Mouse (Mus musculus): ENCODE measurements around the gene Zbtb16. TPM values are rescaled to one million over a fixed set of nuclear protein-coding genes. Genes with fewer than 3 reads are reported as not detected.

Gene Zbtb16
- total and polyA plus RNA-seq, 2 experiments from 2014 or later = 6.8 to 13.5 TPM

GRCm38 (mm10) chr9:48806591-48806990, 29.4 kb downstream of the Zbtb16 start:
- H3K27me3 ChIP-seq (ENCODE audit: insufficient read depth, low read length) = no peaks in the 10 kb centered on the region
- no peaks in the 10 kb centered on the region for H3K9me3 ChIP-seq (ENCODE audit: low read length)
- WGBS = 74% methylated on average over 6 of the region's 6 CpGs
- no peak overlapping the region for H3K27ac ChIP-seq
- DNase-seq (ENCODE audit: low spot score) (no peak), ATAC-seq (no peak)
- H3K9ac ChIP-seq (replicated peaks; ENCODE audit: low read length) = no peak overlapping the region
- TF ChIP-seq CTCF (IDR thresholded peaks at IDR 0.05; ENCODE audit: low read depth) = no peak
- no peaks in the 10 kb centered on the region for H3K36me3 ChIP-seq (ENCODE audit: insufficient read depth, low read length)
- H3K4me1 ChIP-seq (ENCODE audit: insufficient read depth, low read length) = no peaks in the 10 kb centered on the region
- H3K4me3 ChIP-seq (ENCODE audit: low read length) = no peak overlapping the region
- H3K4me2 ChIP-seq (ENCODE audit: low read depth, low read length) = no peak overlapping the region

- H3K4me1 ChIP-seq (ENCODE audit: insufficient read depth, low read length) = no peaks in the 10 kb centered on the region
- H3K4me2 ChIP-seq (ENCODE audit: low read depth, low read length) = no peak overlapping the region
- ATAC-seq (no peak), DNase-seq (ENCODE audit: low spot score) (no peak)
- no peak overlapping the region for H3K9ac ChIP-seq (replicated peaks; ENCODE audit: low read length)
- H3K27me3 ChIP-seq (ENCODE audit: insufficient read depth, low read length) = no peaks in the 10 kb centered on the region
- 85% methylated on average over 8 of the region's 8 CpGs for WGBS
- H3K9me3 ChIP-seq (ENCODE audit: low read length) = no peaks in the 10 kb centered on the region
- no peaks in the 10 kb centered on the region for H3K36me3 ChIP-seq (ENCODE audit: insufficient read depth, low read length)
- no peak for TF ChIP-seq CTCF (IDR thresholded peaks at IDR 0.05; ENCODE audit: low read depth)
- no peak overlapping the region for H3K27ac ChIP-seq
- no peak overlapping the region for H3K4me3 ChIP-seq (ENCODE audit: low read length)
Observed at GRCm38 (mm10) chr9:48805850-48806249, 30.2 kb downstream of the Zbtb16 start.

GRCm38 (mm10) chr9:48804509-48804908, 31.5 kb downstream of the Zbtb16 start:
- ATAC-seq = no peak
- 80% methylated on average over 6 of the region's 6 CpGs for WGBS
- H3K27ac ChIP-seq = no peak overlapping the region
- H3K36me3 ChIP-seq (ENCODE audit: insufficient read depth, low read length) = no peaks in the 10 kb centered on the region
- H3K9ac ChIP-seq (replicated peaks; ENCODE audit: low read length) = no peak overlapping the region
- DNase-seq (ENCODE audit: low spot score) = no peak
- H3K9me3 ChIP-seq (ENCODE audit: low read length) = no peaks in the 10 kb centered on the region
- H3K4me3 ChIP-seq (ENCODE audit: low read length) = no peak overlapping the region
- no peak for TF ChIP-seq CTCF (IDR thresholded peaks at IDR 0.05; ENCODE audit: low read depth)
- H3K4me2 ChIP-seq (ENCODE audit: low read depth, low read length) = no peak overlapping the region
- H3K27me3 ChIP-seq (ENCODE audit: insufficient read depth, low read length) = no peaks in the 10 kb centered on the region
- H3K4me1 ChIP-seq (ENCODE audit: insufficient read depth, low read length) = no peaks in the 10 kb centered on the region

GRCm38 (mm10) chr9:48803460-48804240, 32.4 kb downstream of the Zbtb16 start:
- 95% methylated on average over 27 of the region's 27 CpGs for whole genome bisulfite sequencing
- Histone ChIP-seq H3K4me1 (ENCODE audit: insufficient read depth, low read length) (no peaks in the 10 kb centered on the region), H3K27me3 (ENCODE audit: insufficient read depth, low read length) (no peaks in the 10 kb centered on the region), H3K9me3 (ENCODE audit: low read length) (no peaks in the 10 kb centered on the region), H3K4me2 (ENCODE audit: low read depth, low read length) (no peak overlapping the region), H3K4me3 (ENCODE audit: low read length) (no peak overlapping the region), H3K9ac (replicated peaks; ENCODE audit: low read length) (no peak overlapping the region), H3K27ac (no peak overlapping the region), H3K36me3 (ENCODE audit: insufficient read depth, low read length) (no peaks in the 10 kb centered on the region)
- no peak for TF ChIP-seq CTCF (IDR thresholded peaks at IDR 0.05; ENCODE audit: low read depth)
- no peak for DNase-seq (ENCODE audit: low spot score)
- ATAC-seq = no peak

- Histone ChIP-seq H3K4me1 (ENCODE audit: insufficient read depth, low read length) (no peaks in the 10 kb centered on the region), H3K27me3 (ENCODE audit: insufficient read depth, low read length) (no peaks in the 10 kb centered on the region), H3K36me3 (ENCODE audit: insufficient read depth, low read length) (no peaks in the 10 kb centered on the region), H3K9me3 (ENCODE audit: low read length) (no peaks in the 10 kb centered on the region), H3K4me3 (ENCODE audit: low read length) (no peak overlapping the region), H3K27ac (no peak overlapping the region), H3K4me2 (ENCODE audit: low read depth, low read length) (no peak overlapping the region), H3K9ac (replicated peaks; ENCODE audit: low read length) (no peak overlapping the region)
- ATAC-seq (no peak), DNase-seq (ENCODE audit: low spot score) (no peak)
- TF ChIP-seq CTCF (IDR thresholded peaks at IDR 0.05; ENCODE audit: low read depth) = no peak
- 68% methylated on average over 5 of the region's 5 CpGs for WGBS
Observed at GRCm38 (mm10) chr9:48802374-48802773, 33.6 kb downstream of the Zbtb16 start.

GRCm38 (mm10) chr9:48801322-48801721, 34.7 kb downstream of the Zbtb16 start:
- TF ChIP-seq CTCF (IDR thresholded peaks at IDR 0.05; ENCODE audit: low read depth) = no peak
- Histone ChIP-seq H3K36me3 (ENCODE audit: insufficient read depth, low read length) (no peaks in the 10 kb centered on the region), H3K4me3 (ENCODE audit: low read length) (no peak overlapping the region), H3K9me3 (ENCODE audit: low read length) (no peaks in the 10 kb centered on the region), H3K4me1 (ENCODE audit: insufficient read depth, low read length) (no peaks in the 10 kb centered on the region), H3K4me2 (ENCODE audit: low read depth, low read length) (no peak overlapping the region), H3K27ac (no peak overlapping the region), H3K27me3 (ENCODE audit: insufficient read depth, low read length) (no peaks in the 10 kb centered on the region), H3K9ac (replicated peaks; ENCODE audit: low read length) (no peak overlapping the region)
- WGBS = 90% methylated on average over 5 of the region's 5 CpGs
- DNase-seq (ENCODE audit: low spot score) (no peak), ATAC-seq (no peak)

GRCm38 (mm10) chr9:48800627-48801026, 35.4 kb downstream of the Zbtb16 start:
- H3K27me3 ChIP-seq (ENCODE audit: insufficient read depth, low read length) = no peaks in the 10 kb centered on the region
- H3K36me3 ChIP-seq (ENCODE audit: insufficient read depth, low read length) = no peaks in the 10 kb centered on the region
- no peaks in the 10 kb centered on the region for H3K9me3 ChIP-seq (ENCODE audit: low read length)
- peaks cover 4% of the 10 kb centered on the region; the same call in 1 of the 2 replicates for H3K4me1 ChIP-seq (ENCODE audit: insufficient read depth, low read length)
- WGBS = 79% methylated on average over 8 of the region's 8 CpGs
- H3K27ac ChIP-seq = no peak overlapping the region
- ATAC-seq (no peak), DNase-seq (ENCODE audit: low spot score) (no peak)
- no peak overlapping the region for H3K9ac ChIP-seq (replicated peaks; ENCODE audit: low read length)
- H3K4me3 ChIP-seq (ENCODE audit: low read length) = no peak overlapping the region
- no peak overlapping the region for H3K4me2 ChIP-seq (ENCODE audit: low read depth, low read length)
- no peak for TF ChIP-seq CTCF (IDR thresholded peaks at IDR 0.05; ENCODE audit: low read depth)

Measured in hindbrain, postnatal 0 days (tissue).